Mouse (Mus musculus): ENCODE results near the gene Orc5.
A peak's percentile ranks its signal among the peaks of the same experiment; 100 is the strongest.

The Orc5 gene

DNA sequence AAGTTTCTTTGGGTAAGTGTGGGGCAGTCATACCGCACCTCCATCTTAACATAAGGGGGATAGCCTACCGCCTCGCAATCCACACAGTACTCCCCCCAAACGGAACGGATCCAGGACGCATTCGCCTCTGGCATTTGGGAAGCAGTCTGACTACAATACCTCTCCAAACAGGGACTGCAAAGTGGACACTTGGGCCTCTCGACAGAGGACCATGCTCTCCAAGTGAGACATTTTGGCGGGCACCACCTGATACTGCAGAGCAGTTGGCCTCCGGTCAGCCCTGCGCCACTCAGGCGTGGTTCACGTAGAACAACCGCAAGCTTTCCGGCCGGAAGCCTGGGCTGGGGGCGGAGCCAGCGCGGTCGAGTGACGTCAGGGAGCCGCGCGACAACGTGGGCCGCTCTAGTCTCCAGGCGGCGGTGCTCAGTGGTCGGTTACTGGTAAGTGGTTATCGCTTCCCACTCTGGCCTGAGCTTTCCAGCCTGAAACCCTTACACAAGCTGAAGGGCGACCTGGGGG, at the start of gene Orc5:
TSS of gene Orc5 (minus strand) at position 397 of the 519 bp plus-strand sequence.
- DNase-seq = peak; percentile 96

DNA sequence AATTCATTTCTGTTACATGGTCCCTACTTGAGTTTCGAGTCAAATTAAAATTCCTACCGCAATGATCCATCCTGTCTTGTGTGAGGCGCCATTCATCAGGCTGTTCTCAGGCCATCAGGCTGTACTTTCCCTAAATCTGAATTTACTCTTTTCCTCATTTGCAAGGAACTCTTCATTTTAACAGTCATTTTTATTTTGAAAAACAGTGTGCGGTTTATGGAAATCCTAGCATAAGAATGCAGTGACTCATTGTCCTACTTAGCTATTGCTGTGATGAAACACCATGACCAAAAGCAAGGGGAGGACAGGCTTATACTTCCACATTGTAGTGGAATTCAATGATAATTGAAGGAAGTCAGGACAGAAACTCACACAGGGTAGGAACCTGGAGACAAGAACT, 46.8 kb upstream of the Orc5 start:
- DNase-seq = no peak

DNA sequence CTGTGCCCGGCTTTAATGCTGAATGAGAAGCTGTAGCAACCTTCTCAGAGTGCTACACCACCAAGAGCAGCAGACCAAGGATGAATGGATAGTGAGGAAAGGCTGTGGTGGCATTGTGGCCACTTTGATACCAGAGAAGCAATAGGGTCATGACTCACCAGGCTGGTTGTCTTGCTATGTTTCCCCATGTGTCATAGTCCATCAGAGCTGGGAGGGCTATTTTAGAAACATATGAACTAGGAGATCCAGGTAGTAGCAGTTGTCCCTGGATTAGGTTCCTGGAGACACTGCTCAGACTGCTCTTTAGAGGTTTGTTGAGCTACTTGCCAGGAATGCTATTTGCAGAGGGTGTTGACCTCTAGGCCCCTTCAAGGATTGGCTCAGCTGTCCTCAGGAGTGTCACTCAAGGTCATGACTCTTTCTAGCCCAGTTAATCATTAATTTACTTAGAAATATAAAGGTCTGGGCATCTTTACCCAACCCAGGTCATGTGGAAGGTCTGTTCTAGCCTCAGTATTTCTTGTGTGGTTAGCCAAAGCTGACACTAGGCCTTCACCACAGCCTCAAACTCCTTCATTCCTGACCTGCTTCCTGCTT, 39.2 kb upstream of the Orc5 start:
- DNase-seq = no peak

DNA sequence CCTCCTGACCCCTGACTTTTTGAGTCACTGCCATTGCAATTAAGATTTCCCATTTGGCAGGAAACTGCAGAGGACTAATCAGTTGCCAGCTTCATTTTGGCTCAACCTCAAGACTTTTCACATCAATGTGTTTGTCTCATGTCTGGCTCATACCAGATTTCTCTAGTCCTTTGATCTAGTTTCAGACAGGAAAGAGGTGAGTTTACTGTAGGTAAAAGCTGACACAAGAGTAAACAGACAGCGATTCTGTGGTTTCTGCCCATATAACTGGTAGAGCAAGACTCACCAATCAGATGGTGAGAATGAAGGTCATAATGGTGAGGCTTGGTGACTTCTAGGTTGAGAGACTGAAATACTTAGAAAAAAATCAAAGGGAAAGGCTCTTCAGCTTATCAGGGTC, 37.3 kb upstream of the Orc5 start:
- no peak for DNase-seq

DNA sequence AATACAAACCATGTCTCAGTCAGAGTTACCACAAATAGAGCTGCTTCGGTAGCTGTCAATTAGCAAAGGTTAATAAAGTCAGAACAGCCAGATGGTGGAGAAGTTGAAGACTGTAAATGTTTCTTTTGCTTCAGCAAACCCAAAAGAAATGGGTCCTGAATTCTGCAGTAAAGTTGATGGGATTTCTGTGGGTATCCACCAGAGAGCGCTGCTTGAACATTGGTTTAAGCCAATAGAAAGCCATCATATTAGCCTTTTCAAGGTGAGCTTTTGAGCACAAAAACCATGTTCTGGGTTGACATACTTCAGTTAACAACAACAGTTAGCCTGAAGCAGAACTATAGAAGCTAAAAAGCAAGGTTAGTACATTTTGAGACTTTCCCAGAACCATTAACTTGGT, 34.3 kb upstream of the Orc5 start:
- peak; percentile 17 for DNase-seq

DNA sequence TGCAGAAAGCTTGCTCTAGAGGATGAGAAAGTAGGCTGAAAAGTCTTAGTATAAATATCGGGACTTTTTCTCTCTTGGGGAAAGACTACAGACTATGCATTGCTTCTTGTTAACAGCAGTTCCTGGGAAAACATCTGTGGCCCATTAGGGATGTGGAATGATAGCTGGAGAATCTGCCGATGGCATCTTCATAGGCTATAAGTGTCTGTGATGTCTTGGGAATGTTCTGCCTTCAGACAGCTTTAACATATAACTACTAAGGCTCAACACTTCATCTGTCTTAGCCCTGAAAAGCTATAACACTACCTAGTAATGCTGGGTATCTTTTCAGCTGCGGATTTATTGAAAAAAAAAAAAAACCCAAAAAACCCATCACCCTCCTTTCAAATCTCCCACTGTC, 27.8 kb upstream of the Orc5 start:
- DNase-seq = no peak

DNA sequence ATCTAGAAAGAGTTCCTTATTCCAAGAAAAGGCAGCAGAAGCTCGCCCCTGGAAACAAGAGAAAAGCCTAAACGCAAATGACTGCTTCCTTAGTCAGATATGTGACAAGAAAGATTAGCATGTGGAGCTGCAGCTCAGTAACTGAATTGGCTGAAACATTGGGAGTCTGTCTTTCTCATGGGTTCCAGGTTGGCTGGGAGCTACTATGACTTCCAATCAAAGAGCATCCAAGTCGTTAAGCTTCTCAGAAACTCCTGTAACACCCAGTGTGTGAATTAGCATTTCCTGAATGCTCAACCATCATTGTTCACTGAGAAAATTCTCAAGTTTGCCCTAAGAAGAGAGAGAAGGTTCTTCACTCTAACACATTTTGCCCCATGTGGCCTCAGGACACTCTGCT, 24.5 kb upstream of the Orc5 start:
- no peak for DNase-seq

DNA sequence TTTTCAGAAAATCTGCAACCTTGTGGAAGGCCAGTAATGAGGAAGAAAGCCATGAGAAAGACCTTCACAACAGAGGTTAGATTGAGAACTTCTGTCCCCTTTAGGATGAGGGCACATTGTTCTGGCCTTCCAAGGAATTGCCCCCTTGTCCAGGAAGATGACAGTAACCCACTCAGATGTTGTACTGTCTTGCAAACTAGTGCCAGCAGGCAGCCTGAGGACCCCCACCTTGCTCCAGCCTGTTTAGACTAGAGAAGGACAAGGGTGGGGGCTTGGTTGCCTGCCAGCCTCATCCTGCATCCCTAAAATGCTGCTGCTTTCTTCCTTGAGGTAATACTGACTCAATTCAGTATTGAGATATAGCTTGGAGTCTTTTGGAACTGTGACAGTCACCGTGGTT, 23.9 kb upstream of the Orc5 start:
- no peak for DNase-seq

DNA sequence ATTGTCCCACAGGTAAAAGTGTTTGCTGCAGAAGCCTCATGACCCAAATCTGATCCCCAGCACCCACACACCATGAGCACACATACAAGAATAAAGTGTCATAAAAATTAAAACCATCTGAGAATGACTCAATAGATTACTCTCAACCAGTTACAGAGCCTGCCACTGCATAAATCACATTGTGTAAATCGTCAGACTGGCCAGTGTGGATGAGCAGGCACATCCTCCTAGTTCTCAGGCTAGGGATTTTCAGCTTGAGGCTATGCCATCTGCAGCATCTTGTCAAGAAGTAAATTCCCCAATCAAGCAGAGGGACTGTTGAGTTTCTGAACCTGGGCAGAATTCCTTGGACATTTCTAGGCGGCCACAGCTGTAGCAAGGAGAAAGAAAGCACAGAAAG, 23.5 kb upstream of the Orc5 start:
- no peak for DNase-seq

DNA sequence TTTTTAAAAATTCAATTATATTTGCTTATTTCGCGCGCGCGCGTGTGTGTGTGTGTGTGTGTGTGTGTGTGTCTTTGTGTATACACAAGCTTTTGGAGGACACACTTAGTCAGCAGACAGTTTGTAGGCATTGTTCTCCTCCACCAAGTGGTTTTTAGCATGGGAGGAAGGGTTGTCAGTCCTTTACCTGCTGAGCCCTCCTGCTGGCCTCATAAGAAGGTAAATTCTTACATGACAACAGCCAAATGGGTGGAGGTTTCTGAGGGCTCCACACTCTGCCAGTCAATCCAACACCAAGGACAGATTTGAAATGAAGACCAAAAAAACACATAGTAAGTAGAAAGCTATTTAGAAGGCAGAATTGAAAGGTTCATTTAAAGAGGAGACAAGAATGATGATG, 22.7 kb upstream of the Orc5 start:
- no peak for DNase-seq

DNA sequence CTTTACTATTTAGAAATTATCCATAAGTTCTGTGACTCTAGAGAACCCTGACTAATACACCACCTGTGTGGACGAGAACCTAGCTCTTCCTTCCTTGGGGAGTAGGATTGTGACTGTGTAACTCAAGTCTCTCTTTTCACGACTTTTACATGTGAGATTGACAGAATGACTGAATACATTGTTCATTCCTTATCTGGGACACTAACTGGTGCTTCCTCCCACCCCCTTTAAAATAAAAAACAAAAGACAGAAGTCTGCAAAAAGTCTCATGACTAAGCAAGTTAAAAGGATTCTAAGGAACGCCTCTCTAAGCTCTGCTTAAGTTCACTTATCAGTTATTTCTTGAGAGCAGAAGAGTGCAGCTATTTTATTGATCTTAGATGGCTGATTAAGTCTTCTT, 22.2 kb upstream of the Orc5 start:
- DNase-seq = no peak

DNA sequence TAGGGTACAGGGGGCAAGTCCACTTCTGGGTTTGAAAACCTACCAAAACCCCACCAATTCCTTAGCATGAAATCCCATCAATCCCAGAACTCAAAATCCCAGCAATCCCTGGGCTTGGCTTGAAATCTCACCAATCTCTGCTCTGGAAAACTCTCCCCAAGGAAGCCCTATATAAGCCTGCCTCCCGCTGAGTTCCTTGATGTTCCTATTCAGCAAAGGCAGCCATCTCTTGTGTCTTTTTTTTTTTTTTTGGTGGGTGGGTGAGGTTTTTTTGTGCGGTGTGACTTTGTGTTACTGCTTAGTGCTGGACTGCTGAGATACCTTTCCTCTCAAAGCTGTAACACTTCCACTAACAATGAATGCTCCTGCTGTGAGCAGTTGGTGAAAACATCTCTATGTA, 15.5 kb upstream of the Orc5 start:
- DNase-seq = no peak

DNA sequence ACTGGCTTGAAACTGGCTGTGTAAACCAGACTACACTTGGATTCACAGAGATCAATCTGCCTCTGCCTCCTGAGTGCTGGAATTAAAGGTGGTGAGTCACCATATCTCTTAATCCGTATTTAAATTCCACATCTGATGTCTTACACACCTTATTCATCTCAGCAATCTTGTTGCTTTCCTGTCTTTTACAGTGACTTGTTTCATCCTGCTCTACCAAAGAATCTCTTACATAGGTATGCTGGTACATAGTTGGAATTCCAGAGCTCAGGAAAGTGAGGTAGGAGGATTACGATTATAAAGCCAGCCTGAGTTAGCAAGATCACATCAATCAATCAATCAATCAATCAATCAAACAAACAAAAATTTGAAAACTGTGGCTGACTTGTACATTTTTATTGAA, 9.6 kb upstream of the Orc5 start:
- no peak for DNase-seq

DNA sequence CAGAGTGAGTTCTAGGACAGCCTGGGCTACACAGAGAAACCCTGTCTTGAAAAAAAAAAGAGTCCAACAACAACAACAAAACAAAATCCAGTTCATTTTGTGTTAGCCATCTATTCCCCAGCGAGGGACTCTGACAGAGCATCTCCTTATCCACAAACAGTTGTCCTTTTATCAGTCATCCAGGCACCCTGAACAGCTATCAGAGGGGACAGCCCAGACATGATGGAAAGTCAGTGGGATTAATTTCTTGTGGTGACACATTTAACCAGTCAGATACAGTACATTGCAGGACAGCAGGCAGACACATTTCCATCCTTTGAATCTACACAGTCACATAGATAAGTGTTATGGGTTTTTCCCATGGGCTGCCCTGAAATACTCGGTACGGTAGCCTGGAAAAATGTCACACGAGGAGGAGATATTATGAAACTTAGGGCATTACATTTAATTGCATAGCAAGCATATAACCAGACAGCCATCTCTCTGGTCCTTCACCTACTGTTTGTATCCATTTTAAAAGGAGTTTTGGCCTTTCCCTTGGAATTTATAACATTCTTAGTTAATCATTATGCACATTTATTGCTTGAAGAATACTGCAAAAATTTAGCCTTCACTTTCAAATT, 7.4 kb upstream of the Orc5 start:
- DNase-seq = no peak

DNA sequence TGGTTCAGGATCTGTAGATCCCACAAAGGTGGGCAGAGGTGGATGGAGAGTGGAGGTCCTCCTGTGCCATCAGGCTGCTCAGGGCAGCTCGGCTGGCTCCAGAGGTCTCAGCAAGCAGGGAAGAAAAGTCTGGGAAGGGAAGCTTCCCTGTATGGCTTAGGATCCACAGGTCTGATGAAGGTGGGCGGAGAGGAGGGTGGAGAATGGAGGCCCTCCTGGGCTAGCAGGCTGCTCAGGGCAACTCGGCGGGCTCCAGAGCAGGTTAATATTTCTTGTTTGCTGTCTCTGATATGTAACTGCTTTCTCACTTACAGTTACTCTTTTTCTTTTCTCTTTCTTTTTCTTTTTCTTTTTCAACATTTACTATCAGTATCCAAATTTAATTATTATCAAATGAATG, 6.5 kb upstream of the Orc5 start:
- no peak for DNase-seq

DNA sequence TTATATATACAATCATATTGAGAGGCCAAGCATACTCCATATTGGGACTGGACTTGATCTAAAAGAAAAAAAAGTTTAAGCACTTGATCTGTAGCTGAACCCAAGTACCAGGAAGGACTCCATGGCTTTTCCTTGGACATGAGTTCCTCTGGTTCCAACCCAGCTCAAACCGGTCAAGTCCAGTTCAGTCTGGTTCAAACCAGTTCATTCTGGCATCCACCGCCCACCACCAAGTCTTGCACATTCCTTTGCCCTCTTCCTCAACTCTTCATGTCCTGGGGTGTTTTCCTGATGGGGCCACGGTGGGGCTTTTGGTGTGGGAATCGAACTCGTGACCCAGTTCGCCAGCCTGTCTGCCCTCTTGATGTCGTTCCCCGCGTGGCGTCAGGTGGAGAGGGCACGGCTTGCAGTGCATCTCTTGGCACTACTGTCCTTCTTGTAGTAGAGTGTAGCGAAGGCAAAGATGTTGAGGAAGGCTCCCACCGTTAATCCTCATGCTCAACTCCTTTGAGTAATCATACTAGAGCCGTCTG, 2.1 kb upstream of the Orc5 start:
- DNase-seq = no peak

DNA sequence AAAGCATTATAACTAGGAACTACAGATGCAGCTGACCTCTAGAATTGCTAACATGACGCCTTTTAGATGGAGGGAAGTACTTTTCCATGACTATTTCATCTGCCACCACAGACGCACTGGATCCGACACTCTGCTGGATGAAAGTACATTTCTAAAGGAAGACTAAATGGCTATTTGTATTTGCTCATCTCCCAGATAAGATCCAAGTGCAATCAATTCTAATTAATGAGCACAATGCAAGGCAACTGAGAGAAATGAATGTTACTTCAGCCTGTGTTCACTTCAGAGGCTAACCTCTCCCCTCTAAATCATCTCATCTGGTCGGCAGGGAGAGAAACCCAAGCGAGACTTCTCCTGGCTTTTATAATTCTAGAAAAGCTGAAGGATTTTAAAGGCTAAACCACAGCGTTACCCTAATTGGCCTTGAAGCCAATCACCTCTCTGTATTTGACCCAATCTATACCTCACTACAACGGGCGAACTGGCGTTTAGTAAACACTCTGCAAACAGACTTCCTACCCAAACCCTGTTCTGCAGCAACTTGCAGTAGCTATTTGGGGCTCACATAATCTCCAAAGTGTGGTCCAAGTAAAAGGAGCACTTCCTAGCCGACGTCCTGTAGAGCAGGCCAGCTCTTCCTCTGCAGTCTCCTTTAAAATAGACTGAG, 730 bp downstream of the Orc5 start:
- peak; percentile 3 for DNase-seq

DNA sequence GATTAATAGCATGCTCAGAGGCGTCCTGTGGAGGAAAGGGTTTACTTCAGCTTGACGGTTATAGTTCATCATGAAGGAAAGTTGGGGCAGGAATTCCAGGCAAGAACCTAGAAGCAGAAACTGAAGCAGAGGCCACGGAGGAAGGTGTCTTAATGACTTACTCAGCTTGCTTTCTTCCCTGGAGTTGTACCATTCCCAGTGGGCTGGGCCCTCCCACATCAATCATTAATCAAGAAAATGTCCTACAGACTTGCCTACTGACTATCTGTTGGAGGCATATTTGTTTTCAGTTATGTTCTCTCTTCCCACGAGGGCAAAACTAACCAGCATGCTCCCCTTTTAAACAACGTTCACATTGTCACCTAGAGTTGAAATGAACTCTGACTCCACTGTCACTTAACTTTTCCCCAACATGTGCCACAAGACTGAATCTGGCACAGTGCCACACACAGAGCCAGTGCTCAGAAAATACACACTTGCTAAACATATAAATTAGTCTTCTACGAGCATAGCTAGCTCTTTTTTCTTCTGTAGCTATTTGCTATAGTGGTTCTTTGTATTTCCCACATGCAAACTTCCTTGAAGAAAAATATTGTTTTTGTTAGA, 1.6 kb downstream of the Orc5 start:
- DNase-seq = no peak

DNA sequence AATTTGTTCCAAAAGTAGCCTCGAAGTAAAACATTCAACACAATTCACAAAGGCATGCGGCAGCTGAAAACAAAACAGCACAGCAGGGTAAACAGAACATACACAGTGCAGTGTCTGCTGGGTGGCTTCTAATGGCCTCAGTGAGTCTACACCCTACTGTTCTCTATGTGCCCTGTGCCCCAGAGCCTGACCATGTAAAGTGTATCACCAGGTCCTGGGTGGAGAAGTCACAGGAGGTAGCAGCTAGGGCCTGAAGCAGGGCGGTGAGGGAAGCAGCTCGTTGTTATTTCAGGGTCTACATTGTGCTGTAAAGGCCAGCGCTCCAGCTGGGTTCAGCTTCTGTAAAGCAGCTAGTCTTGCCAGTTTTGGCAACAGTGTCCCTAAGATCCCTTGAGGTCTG, 3.7 kb downstream of the Orc5 start:
- no peak for DNase-seq

DNA sequence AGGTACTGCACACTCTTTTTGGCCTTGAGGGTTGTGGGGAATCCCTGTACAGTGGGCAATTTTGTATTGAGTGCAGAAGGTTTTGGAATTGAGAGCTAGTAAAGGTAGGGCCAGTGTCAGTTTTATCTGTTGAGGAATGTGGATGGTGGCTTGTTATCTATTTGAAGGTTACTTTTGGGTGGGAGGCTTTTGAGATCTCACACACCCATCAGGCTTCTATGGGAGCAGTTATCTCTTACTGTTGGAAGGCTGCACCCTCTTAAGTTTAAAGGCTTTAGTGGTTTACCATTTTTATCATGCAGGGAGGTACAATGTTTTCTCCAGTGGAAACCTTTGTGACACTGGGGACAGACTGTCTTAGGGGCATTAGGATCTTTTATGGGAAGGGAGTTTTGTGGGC, 4.9 kb downstream of the Orc5 start:
- no peak for DNase-seq

DNA sequence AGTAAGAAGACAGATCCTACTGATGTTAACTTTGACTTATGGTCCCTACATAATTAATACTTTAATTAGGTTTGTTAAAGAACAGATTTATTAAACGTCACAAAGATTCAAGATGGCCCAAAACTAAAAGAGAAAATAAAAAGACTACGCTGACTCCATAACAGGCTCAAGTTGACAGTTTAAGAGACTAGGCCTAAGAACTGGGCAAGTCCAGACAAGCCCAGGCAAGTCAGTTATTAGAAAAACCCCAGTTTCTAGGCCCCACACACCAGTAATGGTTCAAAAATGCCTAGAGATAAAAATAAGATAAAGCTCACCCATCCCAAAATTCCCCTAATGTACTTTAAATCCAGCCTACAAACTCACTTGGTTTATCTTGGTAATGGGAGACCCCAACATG, 7.6 kb downstream of the Orc5 start:
- DNase-seq = no peak

DNA sequence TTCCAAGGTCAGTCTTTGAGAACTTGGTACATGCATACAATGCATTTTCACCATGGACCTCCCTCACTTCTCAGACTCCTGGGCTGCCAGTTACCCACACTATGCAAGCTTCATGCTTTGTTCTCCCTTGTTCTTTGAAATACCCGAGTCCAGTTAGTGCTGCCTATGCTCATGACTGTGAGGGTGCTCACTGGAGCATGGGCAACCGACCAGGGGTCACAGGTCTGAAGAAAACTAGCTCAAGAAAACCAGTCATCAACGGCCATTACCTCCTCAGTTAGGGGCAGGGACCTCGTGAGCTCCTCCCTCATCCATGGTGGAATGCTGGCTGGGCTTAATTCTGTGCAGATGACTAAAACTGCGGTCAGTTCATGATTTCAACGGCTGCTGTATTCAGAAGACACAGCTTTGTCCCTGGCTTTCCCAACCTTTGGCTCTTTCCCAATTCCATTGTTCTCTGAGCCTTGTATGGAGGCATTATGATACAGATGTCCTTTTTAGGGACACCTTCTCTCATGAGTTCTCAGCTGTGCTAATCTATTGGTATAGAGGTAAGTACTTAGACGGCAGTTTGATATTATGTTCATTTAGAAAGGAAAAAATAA, 11.1 kb downstream of the Orc5 start:
- DNase-seq = no peak

DNA sequence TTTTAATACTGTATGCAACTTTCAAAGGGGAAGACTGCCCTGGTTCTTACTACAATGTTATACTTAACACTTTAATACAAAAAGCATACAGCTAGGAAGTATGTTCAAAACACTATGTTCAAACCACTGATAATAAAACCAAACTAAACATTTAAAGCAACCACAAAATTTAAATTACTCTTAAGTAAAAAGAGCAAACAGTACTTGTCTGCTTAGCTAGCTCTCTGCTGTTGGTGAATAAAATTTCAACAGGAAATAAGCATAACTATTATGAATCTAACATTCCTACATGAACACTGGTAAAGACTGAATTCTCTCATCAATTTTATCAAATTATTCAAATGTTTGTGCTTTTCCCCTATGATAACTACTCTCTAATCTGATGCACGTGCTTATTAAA, 13.5 kb downstream of the Orc5 start:
- DNase-seq = no peak

Data from embryo, embryonic 11 days (tissue).